Mouse (Mus musculus) kidney, adult 10 weeks (tissue): ENCODE measurements around the gene Hmx1. TPM values are rescaled to one million over a fixed set of nuclear protein-coding genes. Genes with fewer than 3 reads are reported as not detected.

Experiments used
- polyA plus RNA-seq: library from polyadenylated mRNA; stranded (reverse); fragments of 350-450 nt; fragmentation: Illumina TruSeq; extraction: RNeasy Lipid Tissue Mini Kit (QIAGEN cat#74804); gene quantifications from one replicate; pipeline ENCODE4 v1.2.3, GENCODE M21; 2014; ENCODE audit warnings: low read depth, low replicate concordance

Hmx1 gene
- not detected for polyA plus RNA-seq

GRCm38 (mm10) chr5:35388491-35389111 is at the start of gene Hmx1:
TSS of gene Hmx1 (plus strand) at chr5:35389108.

Other genes starting within 250 kb of the Hmx1 start
- gene Adra2c, start 110.8 kb upstream of the Hmx1 start, polyA plus RNA-seq = not detected
- not detected for gene Cpz, start 136.6 kb downstream of the Hmx1 start, polyA plus RNA-seq
- gene Trmt44, start 186.0 kb downstream of the Hmx1 start, polyA plus RNA-seq = 1.6 TPM
- gene Acox3, start 193.9 kb downstream of the Hmx1 start, polyA plus RNA-seq = 29.4 TPM